Mouse (Mus musculus): ENCODE measurements at regions not wholly inside any gene's neighbourhood (a gene's known extent, or its start where the extent isn't known, plus 50 kb on each side); places are given as distances from the start of the nearest gene placed in this dataset.

- DNase-seq: no peak
- Histone ChIP-seq H3K4me3 (replicated peaks; ENCODE audit: insufficient read depth, low read depth, low read length) (no peak overlapping the region), H3K27ac (ENCODE audit: insufficient read depth, low read length) (no peak overlapping the region), H3K27me3 (ENCODE audit: control insufficient read depth, insufficient read depth, low read length) (no peaks in the 10 kb centered on the region), H3K4me1 (ENCODE audit: control insufficient read depth, insufficient read depth, low read length) (no peaks in the 10 kb centered on the region)
- 81% methylated on average over 15 of the region's 15 CpGs for WGBS
- TF ChIP-seq POLR2A (IDR thresholded peaks at IDR 0.05; ENCODE audit: borderline replicate concordance, insufficient read depth, low read length) (no peak), CTCF (IDR thresholded peaks at IDR 0.05; ENCODE audit: borderline replicate concordance, insufficient read depth, low read depth, low read length) (no peak)
Observed at GRCm38 (mm10) chr13:112024667-112025585, 216.1 kb upstream of the Map3k1 start.

DNA sequence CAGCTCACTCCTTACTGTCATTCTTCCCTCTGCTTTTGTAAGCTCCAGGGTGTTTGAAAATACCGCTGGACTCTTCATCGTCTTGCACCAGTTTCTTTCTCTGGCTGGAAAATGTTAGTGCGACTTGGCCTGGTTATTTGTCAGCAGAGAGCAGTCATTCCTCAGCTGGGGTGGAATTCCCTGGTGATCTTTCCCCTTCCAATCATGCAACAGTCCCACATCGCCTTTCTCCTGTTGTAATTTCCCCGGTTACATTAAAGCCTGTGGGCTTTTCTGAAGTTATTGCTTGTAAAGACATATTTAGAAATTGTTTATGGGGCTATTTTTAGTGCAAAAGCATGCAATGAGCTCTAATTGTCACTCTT, 216.8 kb upstream of the Map3k1 start:
- H3K27ac ChIP-seq (ENCODE audit: insufficient read depth, low read length): no peak overlapping the region
- DNase-seq: no peak
- TF ChIP-seq CTCF (IDR thresholded peaks at IDR 0.05; ENCODE audit: borderline replicate concordance, insufficient read depth, low read depth, low read length) (no peak), POLR2A (IDR thresholded peaks at IDR 0.05; ENCODE audit: borderline replicate concordance, insufficient read depth, low read length) (no peak)
- H3K4me3 ChIP-seq (replicated peaks; ENCODE audit: insufficient read depth, low read depth, low read length): no peak overlapping the region
- no peaks in the 10 kb centered on the region for H3K27me3 ChIP-seq (ENCODE audit: control insufficient read depth, insufficient read depth, low read length)
- H3K4me1 ChIP-seq (ENCODE audit: control insufficient read depth, insufficient read depth, low read length): no peaks in the 10 kb centered on the region
- 62% methylated on average over 5 of the region's 5 CpGs for WGBS

- H3K27me3 ChIP-seq (ENCODE audit: control insufficient read depth, insufficient read depth, low read length): no peaks in the 10 kb centered on the region
- no peaks in the 10 kb centered on the region for H3K4me1 ChIP-seq (ENCODE audit: control insufficient read depth, insufficient read depth, low read length)
- no peak for DNase-seq
- 63% methylated on average over 5 of the region's 5 CpGs for WGBS
- no peak overlapping the region for H3K27ac ChIP-seq (ENCODE audit: insufficient read depth, low read length)
- TF ChIP-seq POLR2A (IDR thresholded peaks at IDR 0.05; ENCODE audit: borderline replicate concordance, insufficient read depth, low read length) (no peak), CTCF (IDR thresholded peaks at IDR 0.05; ENCODE audit: borderline replicate concordance, insufficient read depth, low read depth, low read length) (no peak)
- no peak overlapping the region for H3K4me3 ChIP-seq (replicated peaks; ENCODE audit: insufficient read depth, low read depth, low read length)
Observed at GRCm38 (mm10) chr13:112027736-112028135, 218.9 kb upstream of the Map3k1 start.

DNA sequence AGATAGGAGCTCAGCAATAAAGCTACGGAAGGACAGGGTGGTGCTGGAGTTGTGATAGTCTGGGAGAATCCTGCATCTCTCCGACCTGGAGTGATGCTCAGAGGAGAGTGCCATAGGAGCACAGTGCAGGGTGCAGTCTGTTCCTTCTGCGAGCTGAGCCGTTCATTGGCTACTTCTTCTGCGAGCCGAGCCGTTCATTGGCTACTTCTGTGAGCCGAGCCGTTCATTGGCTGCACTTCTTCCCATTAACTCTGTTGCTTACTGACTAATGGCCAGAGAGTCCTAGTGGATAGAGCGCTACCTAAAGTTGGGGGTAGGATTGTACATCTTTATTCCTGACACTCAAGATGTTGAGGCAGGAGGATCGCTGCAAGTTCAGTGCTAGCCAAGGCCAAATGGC, 222.3 kb upstream of the Map3k1 start:
- no peak for TF ChIP-seq POLR2A (IDR thresholded peaks at IDR 0.05; ENCODE audit: borderline replicate concordance, insufficient read depth, low read length)
- no peak for TF ChIP-seq CTCF (IDR thresholded peaks at IDR 0.05; ENCODE audit: borderline replicate concordance, insufficient read depth, low read depth, low read length)
- WGBS: 86% methylated on average over 11 of the region's 11 CpGs
- no peak overlapping the region for H3K27ac ChIP-seq (ENCODE audit: insufficient read depth, low read length)
- no peak for DNase-seq
- no peaks in the 10 kb centered on the region for H3K27me3 ChIP-seq (ENCODE audit: control insufficient read depth, insufficient read depth, low read length)
- H3K4me1 ChIP-seq (ENCODE audit: control insufficient read depth, insufficient read depth, low read length): no peaks in the 10 kb centered on the region
- no peak overlapping the region for H3K4me3 ChIP-seq (replicated peaks; ENCODE audit: insufficient read depth, low read depth, low read length)

DNA sequence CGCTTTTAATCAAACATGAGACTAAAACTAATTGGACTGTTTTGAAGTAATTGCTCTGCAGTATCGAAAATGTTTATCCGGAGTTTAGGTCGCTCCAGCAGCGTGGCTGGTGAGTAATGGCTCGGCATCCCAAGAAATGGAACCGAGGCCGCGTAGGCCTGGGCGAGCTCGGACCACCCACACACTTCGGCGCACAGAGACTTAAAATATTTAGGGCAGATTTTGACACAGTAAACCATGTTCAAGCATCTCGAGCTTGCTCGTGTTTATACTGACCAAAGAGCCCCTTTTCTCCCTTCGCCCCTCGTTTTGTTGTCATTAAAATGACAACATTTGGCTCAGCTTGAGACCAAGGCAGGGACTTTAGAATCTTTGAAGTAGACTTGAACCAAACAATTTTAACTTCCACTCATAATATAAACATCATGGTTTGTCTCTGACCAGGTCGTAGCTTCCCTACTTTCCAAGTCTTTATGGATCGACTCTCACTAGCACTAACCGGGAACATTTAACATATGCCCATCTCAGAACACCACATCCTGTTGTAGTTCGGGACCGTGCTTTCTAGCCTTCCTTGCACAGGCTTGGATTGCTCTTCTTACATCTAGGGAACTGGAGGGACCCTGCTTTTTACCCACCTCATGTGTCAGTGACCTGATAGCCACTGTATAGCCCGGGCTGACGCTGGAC, 223.0 kb upstream of the Map3k1 start:
- Histone ChIP-seq H3K4me1 (ENCODE audit: control insufficient read depth, insufficient read depth, low read length) (no peaks in the 10 kb centered on the region), H3K27me3 (ENCODE audit: control insufficient read depth, insufficient read depth, low read length) (no peaks in the 10 kb centered on the region), H3K27ac (ENCODE audit: insufficient read depth, low read length) (no peak overlapping the region), H3K4me3 (replicated peaks; ENCODE audit: insufficient read depth, low read depth, low read length) (no peak overlapping the region)
- no peak for TF ChIP-seq POLR2A (IDR thresholded peaks at IDR 0.05; ENCODE audit: borderline replicate concordance, insufficient read depth, low read length)
- TF ChIP-seq CTCF (IDR thresholded peaks at IDR 0.05; ENCODE audit: borderline replicate concordance, insufficient read depth, low read depth, low read length): no peak
- DNase-seq: no peak
- WGBS: 94% methylated on average over 24 of the region's 24 CpGs

- Histone ChIP-seq H3K27ac (ENCODE audit: insufficient read depth, low read length) (no peak overlapping the region), H3K4me1 (ENCODE audit: control insufficient read depth, insufficient read depth, low read length) (no peaks in the 10 kb centered on the region), H3K4me3 (replicated peaks; ENCODE audit: insufficient read depth, low read depth, low read length) (no peak overlapping the region), H3K27me3 (ENCODE audit: control insufficient read depth, insufficient read depth, low read length) (no peaks in the 10 kb centered on the region)
- 83% methylated on average over 8 of the region's 8 CpGs for WGBS
- TF ChIP-seq CTCF (IDR thresholded peaks at IDR 0.05; ENCODE audit: borderline replicate concordance, insufficient read depth, low read depth, low read length): no peak
- TF ChIP-seq POLR2A (IDR thresholded peaks at IDR 0.05; ENCODE audit: borderline replicate concordance, insufficient read depth, low read length): no peak
- DNase-seq: no peak
Observed at GRCm38 (mm10) chr13:112037731-112038380, 229.1 kb upstream of the Map3k1 start.

DNA sequence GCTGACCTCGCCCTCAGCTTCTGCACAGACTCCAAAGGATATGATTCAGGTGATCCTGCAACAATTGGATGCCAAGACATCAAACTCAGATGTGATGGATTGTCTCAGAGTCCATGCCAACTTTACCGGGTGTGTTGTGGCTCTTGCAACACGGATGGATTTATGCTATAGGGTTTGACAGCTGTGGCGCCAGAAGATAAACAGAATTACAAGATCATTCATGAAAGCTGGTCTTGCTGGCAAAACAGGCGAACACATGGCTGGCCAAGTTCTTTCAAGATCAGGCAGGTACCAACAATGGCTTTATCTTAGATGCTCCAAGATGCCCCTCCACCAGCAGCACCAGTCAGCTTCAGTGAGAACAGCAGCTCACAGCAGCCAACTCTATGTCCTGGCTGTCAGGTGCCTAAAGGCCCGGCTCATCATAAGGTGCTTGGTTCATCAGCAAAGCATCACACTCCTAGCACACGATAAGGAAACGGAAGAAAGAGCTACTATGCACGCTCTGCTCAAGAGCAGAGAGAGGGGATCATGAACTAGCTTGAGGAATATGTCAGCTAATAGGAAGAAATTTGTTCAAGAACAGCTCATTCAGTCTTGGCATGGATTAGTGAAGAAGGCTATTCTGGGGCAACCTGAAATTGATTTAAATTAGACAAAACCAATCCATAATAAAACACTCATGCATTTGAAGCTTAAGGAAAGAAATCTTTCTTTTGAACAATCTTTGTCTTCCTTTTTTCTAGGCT, 229.9 kb upstream of the Map3k1 start:
- no peaks in the 10 kb centered on the region for H3K27me3 ChIP-seq (ENCODE audit: control insufficient read depth, insufficient read depth, low read length)
- no peak for TF ChIP-seq POLR2A (IDR thresholded peaks at IDR 0.05; ENCODE audit: borderline replicate concordance, insufficient read depth, low read length)
- TF ChIP-seq CTCF (IDR thresholded peaks at IDR 0.05; ENCODE audit: borderline replicate concordance, insufficient read depth, low read depth, low read length): no peak
- no peak overlapping the region for H3K27ac ChIP-seq (ENCODE audit: insufficient read depth, low read length)
- H3K4me3 ChIP-seq (replicated peaks; ENCODE audit: insufficient read depth, low read depth, low read length): no peak overlapping the region
- H3K4me1 ChIP-seq (ENCODE audit: control insufficient read depth, insufficient read depth, low read length): no peaks in the 10 kb centered on the region
- WGBS: 84% methylated on average over 9 of the region's 9 CpGs
- no peak for DNase-seq

Measured in cerebellum, adult 2 months (tissue).